Mouse (Mus musculus) hindbrain, embryonic 15.5 days (tissue): ENCODE results near the gene Stap2. TPM values are rescaled to one million over a fixed set of nuclear protein-coding genes. Genes with fewer than 3 reads are reported as not detected.

Experiments
- ATAC-seq: fragments of 200-750 bp; cut with Nextera tagmentation; 2 replicates; pipeline ENCODE4 v1.8.0; 2017; ENCODE audit warnings: low read depth, moderate number of reproducible peaks, moderate TSS enrichment; ENCODE audit not compliant: low FRiP score
- H3K27ac ChIP-seq: fragments of 300-500 bp; sonication (generic); replicated peaks from 2 replicates; pipeline ENCODE4 v1.5.1; 2015; ENCODE audit warnings: mild to moderate bottlenecking, inconsistent platforms
- H3K27me3 ChIP-seq: fragments of 300-500 bp; sonication (generic); 2 replicates; pipeline ENCODE4 v1.6.1; 2015; ENCODE audit warnings: control low read depth, inconsistent platforms
- H3K36me3 ChIP-seq: fragments of 300-500 bp; sonication (generic); 2 replicates; pipeline ENCODE4 v1.6.1; 2015; ENCODE audit warnings: control low read depth, inconsistent platforms
- H3K4me1 ChIP-seq: fragments of 300-500 bp; sonication (generic); replicated peaks from 2 replicates; pipeline ENCODE4 v1.6.1; 2015; ENCODE audit warnings: control low read depth, inconsistent platforms
- H3K4me2 ChIP-seq: fragments of 300-500 bp; sonication (generic); 2 replicates; pipeline ENCODE4 v1.6.1; 2015; ENCODE audit warnings: moderate library complexity, mild to moderate bottlenecking, inconsistent platforms
- H3K4me3 ChIP-seq: fragments of 300-500 bp; sonication (generic); 2 replicates; pipeline ENCODE4 v1.5.1; 2015; ENCODE audit warnings: mild to moderate bottlenecking, inconsistent platforms
- H3K9ac ChIP-seq: fragments of 300-500 bp; sonication (generic); 2 replicates; pipeline ENCODE4 v1.6.1; 2015; ENCODE audit warnings: inconsistent platforms
- H3K9me3 ChIP-seq: fragments of 300-500 bp; sonication (generic); 2 replicates; pipeline ENCODE4 v1.6.1; 2016; ENCODE audit warnings: control low read depth, inconsistent platforms
- WGBS: fragments of 180-500 bp; shearing (Covaris S2); methylation state at CpG from one replicate; pipeline ENCODE4 v1.1.7; 2015; 5-methylcytosine and 5-hydroxymethylcytosine counted together
- polyA plus RNA-seq: library from polyadenylated mRNA; unstranded; fragments of >200 nt; fragmentation: Nextera tagmentation; extraction: Ambion mirVana; gene quantifications from 2 replicates; pipeline ENCODE4 v1.2.1, GENCODE M21; 2015

The Stap2 gene
- polyA plus RNA-seq, 1 experiment from 2014 or later: 6.5 TPM

DNA sequence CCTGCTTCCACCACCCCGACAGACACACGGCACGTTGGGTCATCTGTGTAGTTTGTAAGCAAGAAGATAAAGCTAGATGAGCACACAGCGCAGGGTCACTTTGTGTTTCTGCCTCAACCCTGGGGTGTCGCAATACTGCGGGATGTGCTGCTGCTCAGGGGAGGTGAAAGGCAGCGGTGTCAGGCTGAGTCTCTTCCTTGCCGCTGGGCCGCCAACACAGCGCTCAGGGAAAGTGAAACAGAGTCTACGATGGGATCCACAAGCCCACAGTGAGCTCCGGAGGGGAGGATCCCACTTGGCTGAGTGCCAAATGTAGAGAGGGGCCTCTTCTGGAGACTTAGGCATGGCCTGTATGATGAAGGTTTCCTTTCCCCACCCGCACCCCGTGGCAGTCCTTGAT lies 42.2 kb downstream of the Stap2 start:
- Histone ChIP-seq H3K27me3 (no peaks in the 10 kb centered on the region), H3K36me3 (peaks cover 24% of the 10 kb centered on the region), H3K4me2 (no peak overlapping the region), H3K4me1 (peaks cover 16% of the 10 kb centered on the region), H3K9ac (no peak overlapping the region), H3K9me3 (no peaks in the 10 kb centered on the region), H3K27ac (no peak overlapping the region), H3K4me3 (no peak overlapping the region)
- ATAC-seq: no peak
- WGBS: 85% methylated on average over 14 of the region's 14 CpGs

DNA sequence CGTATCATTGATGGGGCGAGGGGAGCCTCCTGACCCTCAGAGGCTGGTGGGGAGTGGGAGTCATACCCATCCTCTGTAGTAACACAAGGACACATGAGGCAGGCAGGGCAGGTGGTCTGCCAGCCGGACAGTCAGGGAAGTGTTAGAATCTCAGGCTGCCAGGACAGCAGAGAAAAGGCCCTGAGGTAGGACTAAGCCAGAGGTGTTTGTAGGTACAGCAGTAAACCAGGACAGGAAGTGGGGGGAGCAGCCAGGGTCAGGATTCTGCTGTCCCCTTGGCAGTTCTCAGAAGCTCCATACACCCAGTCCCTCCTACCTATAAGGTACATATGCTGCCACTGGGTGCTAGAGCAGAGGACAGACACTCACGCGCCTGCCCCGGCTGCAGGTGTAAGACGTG lies 43.8 kb downstream of the Stap2 start:
- no peak overlapping the region for H3K9ac ChIP-seq
- peaks cover 15% of the 10 kb centered on the region for H3K36me3 ChIP-seq
- WGBS: 99% methylated on average over 7 of the region's 7 CpGs
- peaks cover 27% of the 10 kb centered on the region for H3K4me1 ChIP-seq
- no peak overlapping the region for H3K4me3 ChIP-seq
- H3K27me3 ChIP-seq: no peaks in the 10 kb centered on the region
- H3K27ac ChIP-seq: no peak overlapping the region
- no peak overlapping the region for H3K4me2 ChIP-seq
- no peak for ATAC-seq
- no peaks in the 10 kb centered on the region for H3K9me3 ChIP-seq

DNA sequence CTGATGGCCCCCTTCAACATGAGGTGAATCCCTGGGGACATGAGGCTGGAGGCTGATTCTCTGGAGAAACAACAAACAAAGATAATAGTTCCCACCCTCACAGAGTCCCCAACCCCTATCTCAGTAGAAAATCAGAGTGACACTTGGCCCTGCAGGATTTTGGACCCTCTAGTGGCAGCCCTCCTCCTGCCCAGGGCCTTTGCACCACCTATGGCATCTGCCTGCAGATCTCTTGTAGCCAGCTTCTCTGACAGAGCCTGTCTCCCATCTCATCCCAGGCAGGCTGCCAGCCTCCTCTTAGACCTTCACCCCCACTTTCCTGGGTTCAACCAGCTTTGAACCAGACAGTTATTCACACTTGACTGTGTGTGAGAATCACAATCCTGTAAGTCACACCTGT lies 44.6 kb downstream of the Stap2 start:
- H3K9me3 ChIP-seq: no peaks in the 10 kb centered on the region
- no peak overlapping the region for H3K9ac ChIP-seq
- peaks cover 15% of the 10 kb centered on the region for H3K36me3 ChIP-seq
- no peak overlapping the region for H3K27ac ChIP-seq
- no peak overlapping the region for H3K4me2 ChIP-seq
- H3K4me1 ChIP-seq: peaks cover 32% of the 10 kb centered on the region
- no peaks in the 10 kb centered on the region for H3K27me3 ChIP-seq
- H3K4me3 ChIP-seq: no peak overlapping the region
- no peak for ATAC-seq

DNA sequence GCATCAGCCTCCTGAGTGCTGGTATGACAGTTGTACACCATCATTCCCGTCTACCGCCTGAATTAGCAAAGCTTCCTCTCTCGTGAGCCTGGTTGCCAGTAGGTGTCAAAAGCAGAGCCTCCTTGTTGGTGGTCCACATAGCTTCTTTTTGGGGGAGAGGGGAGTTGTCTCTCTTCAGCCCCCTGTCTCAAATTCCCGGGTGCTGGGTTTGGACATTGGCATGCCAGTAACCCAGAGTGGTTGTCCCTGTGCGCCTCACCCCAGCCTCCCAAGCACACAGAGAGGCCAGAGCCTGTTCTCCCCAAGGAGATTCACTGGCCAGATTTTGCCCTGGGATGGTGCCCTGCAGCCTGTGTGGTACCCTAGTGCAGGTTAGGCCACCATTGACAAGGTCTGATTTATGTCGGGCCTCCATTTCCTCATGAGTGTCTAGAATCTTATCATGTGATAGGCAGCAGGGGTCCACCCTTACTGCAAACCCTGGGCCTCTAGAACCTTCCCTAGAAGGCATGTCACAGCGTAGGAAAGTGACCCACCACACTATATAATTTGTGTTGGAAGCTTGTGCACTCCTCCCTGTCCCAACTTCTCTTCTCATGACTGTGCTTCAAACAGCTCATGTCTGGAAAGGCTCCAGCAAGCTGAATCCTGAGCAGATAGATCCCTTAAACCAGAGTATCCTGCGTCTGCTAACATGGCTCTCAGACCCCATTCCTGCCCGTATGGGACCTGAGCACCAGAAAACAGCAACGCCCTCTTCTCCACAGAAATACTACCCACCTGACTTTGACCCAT lies 45.2 kb downstream of the Stap2 start:
- Histone ChIP-seq H3K27ac (peak overlapping the region; percentile 97), H3K36me3 (peaks cover 15% of the 10 kb centered on the region), H3K9me3 (no peaks in the 10 kb centered on the region), H3K9ac (peak overlapping the region; percentile 28), H3K4me2 (peak overlapping the region; percentile 77), H3K27me3 (no peaks in the 10 kb centered on the region), H3K4me1 (peaks cover 32% of the 10 kb centered on the region), H3K4me3 (peak overlapping the region; percentile 65)
- WGBS: 81% methylated on average over 10 of the region's 10 CpGs
- no peak for ATAC-seq

DNA sequence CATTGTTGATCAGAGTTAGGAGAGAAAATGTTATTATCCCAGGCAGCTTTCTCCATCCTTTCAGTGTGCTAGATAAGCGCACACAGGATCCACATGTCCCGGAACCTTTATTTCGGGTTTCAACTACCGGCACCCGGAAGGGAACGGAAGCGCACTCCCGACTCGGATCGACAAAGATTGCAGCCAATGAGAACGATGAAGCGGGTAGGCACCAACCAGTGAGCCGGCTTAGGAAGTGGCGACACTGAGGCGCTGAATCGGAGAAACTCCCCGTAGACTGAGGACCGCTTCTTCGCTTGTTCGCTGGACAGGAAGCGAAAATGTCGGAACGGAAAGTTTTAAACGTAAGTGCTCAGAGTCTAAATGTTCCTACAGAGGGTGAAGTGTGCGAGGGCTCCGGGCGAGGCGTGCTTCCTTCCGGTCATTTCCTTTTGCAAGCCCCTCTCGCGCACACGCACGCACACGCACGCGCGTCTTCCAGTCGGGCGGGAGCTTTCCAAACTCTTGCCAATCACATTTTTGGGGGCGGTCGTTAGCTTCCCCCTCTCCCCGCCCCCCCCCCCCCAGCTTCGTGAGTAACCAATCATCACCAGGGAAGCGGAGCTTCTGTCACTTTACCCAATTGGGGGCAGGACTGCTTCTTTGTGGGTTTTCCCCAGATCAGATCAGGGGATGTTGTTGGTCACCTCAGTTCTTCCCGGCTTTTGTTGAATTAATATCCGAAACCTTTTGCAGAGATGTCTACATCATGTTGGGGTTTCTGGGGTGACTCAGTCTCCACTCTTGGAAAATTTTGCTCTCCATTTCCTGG lies 46.3 kb downstream of the Stap2 start, which contains the start of gene Yju2:
Yju2 (plus strand) TSS at position 182 of the 811 bp plus-strand sequence.
- Histone ChIP-seq H3K9me3 (no peaks in the 10 kb centered on the region), H3K4me1 (peaks cover 32% of the 10 kb centered on the region), H3K36me3 (0 out of 2 replicates have a peak, but pooled peaks cover 6% of the 10 kb centered on the region), H3K4me3 (peak within 1 kb of the TSS; percentile 65), H3K9ac (peak within 1 kb of the TSS; percentile 58), H3K27ac (peak within 1 kb of the TSS; percentile 97), H3K4me2 (peak within 1 kb of the TSS; percentile 77), H3K27me3 (no peaks in the 10 kb centered on the region)
- 0% methylated on average over 46 of the region's 46 CpGs for WGBS
- ATAC-seq: peak; percentile 90

DNA sequence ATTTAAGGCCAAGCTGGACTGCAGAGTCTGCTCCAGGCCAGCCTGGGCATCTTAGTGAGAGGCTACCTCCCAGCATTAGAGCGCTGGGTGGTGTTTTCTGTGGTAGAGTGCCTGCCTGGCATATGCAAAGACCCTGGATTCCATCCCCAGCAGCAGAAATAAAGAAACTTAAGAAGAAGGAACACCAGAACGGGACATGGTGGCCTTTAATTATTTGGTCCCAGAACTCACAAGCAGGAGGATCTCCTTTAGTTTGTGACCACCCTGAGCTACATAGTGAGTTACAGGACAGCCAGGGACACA lies 46.8 kb downstream of the Stap2 start:
- 33% methylated on average over 2 of the region's 2 CpGs for WGBS
- peaks cover 32% of the 10 kb centered on the region for H3K4me1 ChIP-seq
- H3K36me3 ChIP-seq: 0 out of 2 replicates have a peak, but pooled peaks cover 6% of the 10 kb centered on the region

DNA sequence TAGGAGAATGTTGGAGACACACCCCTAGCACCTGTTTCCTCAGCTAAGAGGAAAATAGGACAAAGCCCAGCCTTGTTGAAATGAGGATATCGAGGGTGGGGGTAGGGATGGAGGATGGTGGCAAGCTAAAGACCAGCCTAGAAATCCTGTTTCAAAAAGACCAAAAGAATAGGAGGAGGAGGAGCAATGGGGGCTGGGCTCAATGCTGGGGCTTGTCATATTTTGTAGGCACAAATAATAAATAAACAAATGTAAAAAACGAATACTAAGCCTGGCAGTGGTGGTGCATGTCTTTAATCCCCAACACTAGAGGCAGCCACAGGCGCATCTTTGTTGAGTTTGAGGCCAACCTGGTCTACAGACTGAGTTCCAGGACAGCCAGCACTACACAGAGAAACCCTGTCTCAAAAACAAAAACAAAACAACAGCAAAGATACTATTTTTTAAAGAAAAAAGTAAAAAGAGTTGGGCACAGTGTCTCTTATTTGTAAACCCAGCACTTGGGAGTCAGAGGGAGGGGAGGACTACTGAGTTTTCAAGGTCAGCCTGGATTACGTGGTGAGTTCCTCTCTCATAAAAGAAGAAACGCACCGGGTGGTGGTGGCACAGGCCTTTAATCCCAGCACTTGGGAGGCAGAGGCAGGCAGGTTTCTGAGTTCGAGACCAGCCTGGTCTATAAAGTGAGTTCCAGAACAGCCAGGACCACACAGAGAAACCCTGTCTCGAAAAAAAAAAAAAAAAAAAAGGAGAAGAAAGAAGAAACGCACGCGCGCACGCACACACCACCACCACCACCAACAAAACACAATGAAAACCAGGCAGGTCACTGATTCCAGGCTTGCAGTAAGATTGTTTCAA lies 47.4 kb downstream of the Stap2 start:
- no peak for ATAC-seq
- 77% methylated on average over 13 of the region's 13 CpGs for WGBS
- peak overlapping the region; percentile 58 for H3K9ac ChIP-seq

More for the DNA sequence above, 46.8 kb downstream of the Stap2 start:
- peak overlapping the region; percentile 58 for H3K9ac ChIP-seq
- peak overlapping the region; percentile 77 for H3K4me2 ChIP-seq
- H3K9me3 ChIP-seq: no peaks in the 10 kb centered on the region
- no peaks in the 10 kb centered on the region for H3K27me3 ChIP-seq
- H3K4me3 ChIP-seq: peak overlapping the region; percentile 65
- H3K27ac ChIP-seq: peak overlapping the region; percentile 97
- no peak for ATAC-seq

DNA sequence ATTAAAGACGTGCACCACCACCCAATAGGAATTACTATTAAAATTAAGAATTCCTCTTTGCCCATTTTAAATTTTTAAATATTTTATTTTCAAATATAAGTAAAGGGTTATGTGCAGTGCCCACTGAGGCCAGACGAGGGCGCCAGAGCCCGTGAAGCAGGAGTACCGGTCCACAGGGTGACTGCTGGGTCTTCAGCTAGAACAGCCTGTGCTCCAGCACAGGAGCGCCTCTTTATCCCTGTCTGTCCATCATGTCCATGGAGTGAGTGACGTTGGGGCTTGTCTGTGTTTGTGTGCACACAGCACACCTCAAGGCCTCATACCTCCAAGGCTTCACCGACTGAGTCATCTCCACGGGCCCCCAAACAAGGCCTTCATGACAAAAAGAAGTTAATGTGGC lies 48.2 kb downstream of the Stap2 start:
- WGBS: 12% methylated on average over 9 of the region's 9 CpGs
- peak overlapping the region; percentile 64 for H3K4me2 ChIP-seq
- peak; percentile 27; the same call in 1 of the 2 replicates for ATAC-seq
- 0 out of 2 replicates have a peak, but pooled peaks cover 4% of the 10 kb centered on the region for H3K36me3 ChIP-seq
- H3K27ac ChIP-seq: 0 out of 2 replicates have a peak overlapping the region, but pooled peaks have one; percentile 23
- no peaks in the 10 kb centered on the region for H3K27me3 ChIP-seq
- H3K4me1 ChIP-seq: peaks cover 32% of the 10 kb centered on the region
- peak overlapping the region; percentile 46; the same call in 1 of the 2 replicates for H3K4me3 ChIP-seq
- H3K9me3 ChIP-seq: no peaks in the 10 kb centered on the region
- 0 out of 2 replicates have a peak overlapping the region, but pooled peaks have one; percentile 12 for H3K9ac ChIP-seq

More for the DNA sequence above, 47.4 kb downstream of the Stap2 start:
- peaks cover 32% of the 10 kb centered on the region for H3K4me1 ChIP-seq
- H3K9me3 ChIP-seq: no peaks in the 10 kb centered on the region
- H3K27ac ChIP-seq: peak overlapping the region; percentile 97
- H3K4me3 ChIP-seq: peak overlapping the region; percentile 65
- 0 out of 2 replicates have a peak, but pooled peaks cover 6% of the 10 kb centered on the region for H3K36me3 ChIP-seq
- no peaks in the 10 kb centered on the region for H3K27me3 ChIP-seq
- peak overlapping the region; percentile 77 for H3K4me2 ChIP-seq

DNA sequence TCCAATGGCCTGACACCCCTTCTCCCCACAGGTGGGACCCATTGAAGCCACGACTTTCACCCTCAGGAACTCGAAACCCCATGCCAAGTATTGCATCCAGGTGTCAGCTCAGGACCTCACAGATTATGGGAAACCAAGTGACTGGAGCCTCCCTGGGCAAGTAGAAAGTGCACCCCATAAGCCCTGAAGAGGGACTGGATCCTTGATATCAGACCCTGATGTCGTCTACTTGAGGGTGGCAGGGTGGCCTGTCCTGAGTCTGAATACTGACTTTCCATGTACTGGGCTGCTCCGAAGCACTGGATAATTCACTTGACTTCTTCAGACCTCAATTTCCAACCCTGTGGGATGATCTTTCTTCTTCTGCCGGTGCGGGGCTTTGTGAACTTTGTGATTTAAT lies 48.8 kb downstream of the Stap2 start:
- H3K4me3 ChIP-seq: peak overlapping the region; percentile 46
- H3K9me3 ChIP-seq: no peaks in the 10 kb centered on the region
- peak overlapping the region; percentile 31 for H3K9ac ChIP-seq
- 35% methylated on average over 6 of the region's 6 CpGs for WGBS
- ATAC-seq: no peak; the same call in 1 of the 2 replicates
- peak overlapping the region; percentile 70 for H3K27ac ChIP-seq
- no peaks in the 10 kb centered on the region for H3K27me3 ChIP-seq
- H3K36me3 ChIP-seq: no peaks in the 10 kb centered on the region
- peak overlapping the region; percentile 64 for H3K4me2 ChIP-seq
- peaks cover 32% of the 10 kb centered on the region for H3K4me1 ChIP-seq

DNA sequence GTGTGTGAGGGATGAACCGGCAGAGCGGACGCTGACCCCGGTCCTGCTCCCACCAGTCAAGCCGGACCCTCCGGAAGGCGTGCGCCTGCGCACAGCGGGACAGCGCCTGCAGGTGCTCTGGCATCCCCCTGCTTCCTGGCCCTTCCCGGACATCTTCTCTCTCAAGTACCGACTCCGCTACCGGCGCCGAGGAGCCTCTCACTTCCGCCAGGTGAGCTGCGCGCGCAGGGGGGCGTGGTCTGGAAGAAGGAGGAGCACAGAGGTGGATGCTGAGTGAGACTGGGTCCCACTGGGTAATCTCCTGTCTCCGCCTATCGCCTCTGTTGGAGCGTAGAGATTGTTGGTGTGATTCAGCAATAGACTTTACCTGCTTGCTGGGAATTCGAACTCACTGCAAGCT lies 49.3 kb downstream of the Stap2 start:
- peak overlapping the region; percentile 46 for H3K4me3 ChIP-seq
- peak overlapping the region; percentile 70 for H3K27ac ChIP-seq
- H3K9me3 ChIP-seq: no peaks in the 10 kb centered on the region
- H3K9ac ChIP-seq: peak overlapping the region; percentile 31
- H3K27me3 ChIP-seq: no peaks in the 10 kb centered on the region
- WGBS: 0% methylated on average over 25 of the region's 26 CpGs
- H3K4me1 ChIP-seq: peaks cover 32% of the 10 kb centered on the region
- peak; percentile 55 for ATAC-seq
- no peaks in the 10 kb centered on the region for H3K36me3 ChIP-seq
- H3K4me2 ChIP-seq: peak overlapping the region; percentile 64

DNA sequence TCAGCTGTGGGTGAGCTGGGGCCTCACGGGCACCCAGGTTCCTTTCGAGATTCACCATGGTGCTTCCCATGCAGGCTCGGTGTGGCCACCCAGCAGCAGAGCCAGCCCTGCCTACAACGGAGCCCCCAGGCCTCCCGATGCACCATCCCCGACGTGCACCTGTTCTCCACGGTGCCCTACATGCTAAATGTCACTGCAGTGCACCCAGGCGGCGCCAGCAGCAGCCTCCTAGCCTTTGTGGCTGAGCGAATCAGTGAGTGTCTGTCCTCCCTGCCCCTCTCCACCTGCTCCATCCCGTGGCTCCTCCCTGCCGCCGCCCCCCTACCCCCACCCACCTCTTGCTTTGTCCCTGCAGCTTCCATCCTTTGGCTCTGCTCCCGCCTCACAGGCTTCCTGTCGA lies 51.2 kb downstream of the Stap2 start:
- 36% methylated on average over 16 of the region's 16 CpGs for WGBS
- no peak overlapping the region for H3K4me3 ChIP-seq
- H3K27me3 ChIP-seq: no peaks in the 10 kb centered on the region
- H3K36me3 ChIP-seq: no peaks in the 10 kb centered on the region
- H3K4me1 ChIP-seq: peaks cover 22% of the 10 kb centered on the region
- no peak overlapping the region for H3K9ac ChIP-seq
- H3K9me3 ChIP-seq: no peaks in the 10 kb centered on the region
- ATAC-seq: no peak
- H3K27ac ChIP-seq: no peak overlapping the region
- no peak overlapping the region for H3K4me2 ChIP-seq
